Mouse (Mus musculus): Measurements from ENCODE around the gene Tepsin. TPM values are rescaled to one million over a fixed set of nuclear protein-coding genes. Genes with fewer than 3 reads are reported as not detected.

Gene Tepsin
- polyA plus RNA-seq, 1 experiment from 2014 or later, result 24.2 TPM

- no peaks in the 10 kb centered on the region for H3K36me3 ChIP-seq (replicated peaks)
- peaks cover 29% of the 10 kb centered on the region for H3K4me1 ChIP-seq
- H3K4me3 ChIP-seq, result no peak overlapping the region
- WGBS, result 75% methylated on average over 9 of the region's 9 CpGs
- H3K9me3 ChIP-seq, result no peaks in the 10 kb centered on the region
- H3K4me2 ChIP-seq, result no peak overlapping the region
- ATAC-seq (replicated peaks), result no peak
- no peaks in the 10 kb centered on the region for H3K27me3 ChIP-seq (replicated peaks)
- H3K27ac ChIP-seq, result no peak overlapping the region
- H3K9ac ChIP-seq, result no peak overlapping the region
Observed at GRCm38 (mm10) chr11:120052274-120052673, 46.3 kb downstream of the Tepsin start.

- Histone ChIP-seq H3K4me1 (peaks cover 34% of the 10 kb centered on the region), H3K36me3 (replicated peaks) (no peaks in the 10 kb centered on the region), H3K27ac (peak overlapping the region; percentile 45; the same call in 1 of the 2 replicates), H3K9ac (no peak overlapping the region), H3K4me3 (no peak overlapping the region), H3K4me2 (no peak overlapping the region), H3K27me3 (replicated peaks) (no peaks in the 10 kb centered on the region), H3K9me3 (no peaks in the 10 kb centered on the region)
- WGBS, result 34% methylated on average over 14 of the region's 14 CpGs
- ATAC-seq (replicated peaks), result no peak
Observed at GRCm38 (mm10) chr11:120051124-120051811, 47.3 kb downstream of the Tepsin start.

- Histone ChIP-seq H3K27me3 (replicated peaks) (no peaks in the 10 kb centered on the region), H3K36me3 (replicated peaks) (no peaks in the 10 kb centered on the region), H3K4me1 (peaks cover 56% of the 10 kb centered on the region), H3K4me3 (no peak overlapping the region), H3K27ac (no peak overlapping the region), H3K9me3 (no peaks in the 10 kb centered on the region), H3K9ac (no peak overlapping the region; the same call in 1 of the 2 replicates), H3K4me2 (no peak overlapping the region)
- 85% methylated on average over 8 of the region's 8 CpGs for WGBS
- no peak for ATAC-seq (replicated peaks)
Observed at GRCm38 (mm10) chr11:120049067-120049466, 49.5 kb downstream of the Tepsin start.

- peak overlapping the region; percentile 81 for H3K4me3 ChIP-seq
- WGBS, result under 1% methylated on average over 23 of the region's 23 CpGs
- no peaks in the 10 kb centered on the region for H3K9me3 ChIP-seq
- peaks cover 56% of the 10 kb centered on the region for H3K4me1 ChIP-seq
- peak; percentile 25 for ATAC-seq (replicated peaks)
- peak overlapping the region; percentile 93 for H3K4me2 ChIP-seq
- peak overlapping the region; percentile 89 for H3K9ac ChIP-seq
- no peaks in the 10 kb centered on the region for H3K27me3 ChIP-seq (replicated peaks)
- H3K36me3 ChIP-seq (replicated peaks), result no peaks in the 10 kb centered on the region
- peak overlapping the region; percentile 93 for H3K27ac ChIP-seq
Observed at GRCm38 (mm10) chr11:120048252-120048556, 50.3 kb downstream of the Tepsin start.

- Histone ChIP-seq H3K4me2 (peak overlapping the region; percentile 93), H3K9ac (peak overlapping the region; percentile 89), H3K4me1 (peaks cover 57% of the 10 kb centered on the region), H3K4me3 (peak overlapping the region; percentile 81), H3K36me3 (replicated peaks) (no peaks in the 10 kb centered on the region), H3K27me3 (replicated peaks) (no peaks in the 10 kb centered on the region), H3K27ac (peak overlapping the region; percentile 93), H3K9me3 (no peaks in the 10 kb centered on the region)
- 4% methylated on average over 23 of the region's 23 CpGs for WGBS
- peak; percentile 31 for ATAC-seq (replicated peaks)
Observed at GRCm38 (mm10) chr11:120047531-120048251, 50.8 kb downstream of the Tepsin start.

- H3K4me1 ChIP-seq, result peaks cover 66% of the 10 kb centered on the region
- H3K36me3 ChIP-seq (replicated peaks), result no peaks in the 10 kb centered on the region
- H3K27ac ChIP-seq, result peak within 1 kb of the TSS; percentile 93
- ATAC-seq (replicated peaks), result peak; percentile 15
- H3K9me3 ChIP-seq, result no peaks in the 10 kb centered on the region
- H3K27me3 ChIP-seq (replicated peaks), result no peaks in the 10 kb centered on the region
- H3K4me2 ChIP-seq, result peak within 1 kb of the TSS; percentile 93
- peak within 1 kb of the TSS; percentile 89 for H3K9ac ChIP-seq
- 1% methylated on average over 62 of the region's 63 CpGs for WGBS
- H3K4me3 ChIP-seq, result peak within 1 kb of the TSS; percentile 81
Observed at GRCm38 (mm10) chr11:120046553-120047191, 51.9 kb downstream of the Tepsin start, which contains the start of gene Aatk. TSS of gene Aatk (minus strand) at chr11:120047167.

GRCm38 (mm10) chr11:120045839-120046552 is 52.5 kb downstream of the Tepsin start:
- ATAC-seq (replicated peaks), result peak; percentile 24; the same call in 1 of the 2 replicates
- Histone ChIP-seq H3K9ac (peak overlapping the region; percentile 89), H3K27ac (peak overlapping the region; percentile 93), H3K4me3 (peak overlapping the region; percentile 81), H3K9me3 (no peaks in the 10 kb centered on the region), H3K4me2 (peak overlapping the region; percentile 93), H3K4me1 (peaks cover 60% of the 10 kb centered on the region), H3K36me3 (replicated peaks) (no peaks in the 10 kb centered on the region), H3K27me3 (replicated peaks) (no peaks in the 10 kb centered on the region)
- 27% methylated on average over 11 of the region's 11 CpGs for WGBS

- Histone ChIP-seq H3K27me3 (replicated peaks) (no peaks in the 10 kb centered on the region), H3K36me3 (replicated peaks) (no peaks in the 10 kb centered on the region), H3K4me1 (peaks cover 63% of the 10 kb centered on the region), H3K4me2 (peak overlapping the region; percentile 93), H3K4me3 (peak overlapping the region; percentile 81), H3K9me3 (no peaks in the 10 kb centered on the region), H3K9ac (peak overlapping the region; percentile 89), H3K27ac (peak overlapping the region; percentile 93)
- no peak for ATAC-seq (replicated peaks)
- 59% methylated on average over 4 of the region's 4 CpGs for WGBS
Observed at GRCm38 (mm10) chr11:120045341-120045740, 53.2 kb downstream of the Tepsin start.

GRCm38 (mm10) chr11:120042141-120042838 is 56.2 kb downstream of the Tepsin start:
- ATAC-seq (replicated peaks), result no peak
- Histone ChIP-seq H3K4me2 (no peak overlapping the region), H3K4me3 (no peak overlapping the region), H3K27ac (no peak overlapping the region), H3K9ac (0 out of 2 replicates have a peak overlapping the region, but pooled peaks have one; percentile 6), H3K27me3 (replicated peaks) (no peaks in the 10 kb centered on the region), H3K4me1 (peaks cover 57% of the 10 kb centered on the region), H3K36me3 (replicated peaks) (no peaks in the 10 kb centered on the region), H3K9me3 (no peaks in the 10 kb centered on the region)
- 76% methylated on average over 7 of the region's 7 CpGs for WGBS

GRCm38 (mm10) chr11:120041191-120042123 is 57.1 kb downstream of the Tepsin start:
- Histone ChIP-seq H3K9ac (0 out of 2 replicates have a peak overlapping the region, but pooled peaks have one; percentile 6), H3K36me3 (replicated peaks) (no peaks in the 10 kb centered on the region), H3K4me2 (no peak overlapping the region), H3K9me3 (no peaks in the 10 kb centered on the region), H3K4me3 (no peak overlapping the region), H3K4me1 (peaks cover 54% of the 10 kb centered on the region), H3K27me3 (replicated peaks) (no peaks in the 10 kb centered on the region), H3K27ac (no peak overlapping the region)
- no peak for ATAC-seq (replicated peaks)
- 70% methylated on average over 13 of the region's 13 CpGs for WGBS

All from midbrain, embryonic 15.5 days (tissue).